Mouse (Mus musculus) spleen, postnatal 14 days (tissue): ENCODE data around the gene Frzb.
"Not testable (repeated sequence)": the region's sequence is repeated elsewhere in the genome, so short reads cannot be mapped to it uniquely, and the experiment has no call there.

Experiments
- DNase-seq, 2 experiments: peaks; one replicate each; pipeline ENCODE4 v3.0.0; 2021 to 2022; ENCODE audit warnings: low spot score in 2 of 2

Frzb gene

GRCm38 (mm10) chr2:80447291-80447791 is at the start of gene Frzb:
Gene Frzb, minus strand, starts transcription at chr2:80447625.
- DNase-seq: no peak

GRCm38 (mm10) chr2:80495304-80495703 is 47.9 kb upstream of the Frzb start:
- DNase-seq: not testable (repeated sequence)

GRCm38 (mm10) chr2:80486851-80487250 is 39.4 kb upstream of the Frzb start:
- DNase-seq: no peak

- DNase-seq: no peak
Observed at GRCm38 (mm10) chr2:80484951-80485350, 37.5 kb upstream of the Frzb start.

- DNase-seq: no peak
Observed at GRCm38 (mm10) chr2:80475831-80476230, 28.4 kb upstream of the Frzb start.

- no peak for DNase-seq
Observed at GRCm38 (mm10) chr2:80474247-80474796, 26.9 kb upstream of the Frzb start.

GRCm38 (mm10) chr2:80465991-80466821 is 18.8 kb upstream of the Frzb start:
- no peak for DNase-seq

GRCm38 (mm10) chr2:80461827-80462226 is 14.4 kb upstream of the Frzb start:
- DNase-seq: no peak

- no peak for DNase-seq
Observed at GRCm38 (mm10) chr2:80448231-80448630, 806 bp upstream of the Frzb start.

- no peak for DNase-seq
Observed at GRCm38 (mm10) chr2:80446308-80447151, 895 bp downstream of the Frzb start.

GRCm38 (mm10) chr2:80445926-80446307 is 1.5 kb downstream of the Frzb start:
- no peak for DNase-seq

GRCm38 (mm10) chr2:80445491-80445890 is 1.9 kb downstream of the Frzb start:
- DNase-seq: no peak

GRCm38 (mm10) chr2:80444418-80445365 is 2.7 kb downstream of the Frzb start:
- DNase-seq: no peak

- DNase-seq: no peak
Observed at GRCm38 (mm10) chr2:80443962-80444361, 3.5 kb downstream of the Frzb start.

- DNase-seq: no peak
Observed at GRCm38 (mm10) chr2:80441386-80441785, 6.0 kb downstream of the Frzb start.

- no peak for DNase-seq
Observed at GRCm38 (mm10) chr2:80438854-80439253, 8.6 kb downstream of the Frzb start.

GRCm38 (mm10) chr2:80437401-80437800 is 10.0 kb downstream of the Frzb start:
- DNase-seq: no peak

- no peak for DNase-seq
Observed at GRCm38 (mm10) chr2:80434783-80435572, 12.4 kb downstream of the Frzb start.

GRCm38 (mm10) chr2:80433254-80433876 is 14.1 kb downstream of the Frzb start:
- no peak for DNase-seq
